Mouse (Mus musculus) hindbrain, postnatal 0 days (tissue): Measurements from ENCODE around the gene Cd27. TPM values are rescaled to one million over a fixed set of nuclear protein-coding genes. Genes with fewer than 3 reads are reported as not detected.

Experiments used
- ATAC-seq: fragments of 200-750 bp; cut with Nextera tagmentation; 2 replicates; pipeline ENCODE4 v1.8.0; 2017; ENCODE audit warnings: mild to moderate bottlenecking, moderate TSS enrichment, moderate library complexity
- DNase-seq: peaks from one replicate; pipeline ENCODE4 v3.0.0-alpha.2; 2015; ENCODE audit warnings: low spot score
- H3K27ac ChIP-seq: fragments of 300-500 bp; sonication (generic); 2 replicates; pipeline ENCODE4 v1.5.1; 2014; ENCODE audit warnings: mild to moderate bottlenecking
- H3K27me3 ChIP-seq: fragments of 300-500 bp; sonication (generic); 2 replicates; pipeline ENCODE4 v1.6.1; 2014; ENCODE audit warnings: low read length, mixed read lengths; ENCODE audit not compliant: insufficient read depth
- H3K36me3 ChIP-seq: fragments of 300-500 bp; sonication (generic); 2 replicates; pipeline ENCODE4 v1.6.1; 2014; ENCODE audit warnings: low read length, mixed read lengths; ENCODE audit not compliant: insufficient read depth
- H3K4me1 ChIP-seq: fragments of 300-500 bp; sonication (generic); 2 replicates; pipeline ENCODE4 v1.6.1; 2014; ENCODE audit warnings: antibody characterized with exemption, low read length, mixed read lengths; ENCODE audit not compliant: insufficient read depth
- H3K4me2 ChIP-seq: fragments of 300-500 bp; sonication (generic); 2 replicates; pipeline ENCODE4 v1.6.1; 2014; ENCODE audit warnings: low read depth, mild to moderate bottlenecking, low read length, moderate library complexity, mixed read lengths
- H3K4me3 ChIP-seq: fragments of 300-500 bp; sonication (generic); 2 replicates; pipeline ENCODE4 v1.5.1; 2014; ENCODE audit warnings: low read length
- H3K9ac ChIP-seq: fragments of 300-500 bp; sonication (generic); replicated peaks from 2 replicates; pipeline ENCODE4 v1.6.1; 2014; ENCODE audit warnings: mild to moderate bottlenecking, low read length, moderate library complexity, mixed read lengths
- H3K9me3 ChIP-seq: fragments of 300-500 bp; sonication (generic); 2 replicates; pipeline ENCODE4 v1.6.1; 2016; ENCODE audit warnings: low read length, mixed read lengths
- CTCF ChIP-seq: IDR thresholded peaks from 2 replicates; pipeline ENCODE4 v1.5.1; 2016; ENCODE audit warnings: antibody characterized with exemption, control low read depth, low read depth
- WGBS: fragments of 180-500 bp; shearing (Covaris S2); extraction: QIAGEN DNeasy Blood & Tissue Kit; methylation state at CpG from one replicate; pipeline ENCODE4 v1.1.7; 2014; 5-methylcytosine and 5-hydroxymethylcytosine counted together
- polyA plus RNA-seq: library from polyadenylated mRNA; unstranded; fragments of >200 nt; fragmentation: Nextera tagmentation; extraction: Ambion mirVana; gene quantifications from 2 replicates; pipeline ENCODE4 v1.2.1, GENCODE M21; 2015
- total RNA-seq: library from RNA; depleted of rRNA; stranded (reverse); fragments of >200 nt; gene quantifications from 2 replicates; pipeline ENCODE4 v1.2.3, GENCODE M21; 2014

Gene Cd27
- total and polyA plus RNA-seq, 2 experiments from 2014 or later = 0.29 TPM; not detected in 1

GRCm38 (mm10) chr6:125252285-125252684, 15.5 kb upstream of the Cd27 start:
- Histone ChIP-seq H3K9me3 (no peaks in the 10 kb centered on the region), H3K4me2 (no peak overlapping the region), H3K27ac (no peak overlapping the region), H3K4me3 (no peak overlapping the region), H3K9ac (no peak overlapping the region), H3K36me3 (no peaks in the 10 kb centered on the region), H3K4me1 (no peaks in the 10 kb centered on the region), H3K27me3 (no peaks in the 10 kb centered on the region)
- ATAC-seq (no peak), DNase-seq (no peak)
- no peak for TF ChIP-seq CTCF
- 81% methylated on average over 3 of the region's 3 CpGs for WGBS

- WGBS = 52% methylated on average over 1 of the region's 1 CpGs
- no peak for TF ChIP-seq CTCF
- Histone ChIP-seq H3K27me3 (no peaks in the 10 kb centered on the region), H3K4me3 (no peak overlapping the region), H3K4me2 (no peak overlapping the region), H3K4me1 (no peaks in the 10 kb centered on the region), H3K36me3 (no peaks in the 10 kb centered on the region), H3K9me3 (no peaks in the 10 kb centered on the region), H3K27ac (no peak overlapping the region), H3K9ac (no peak overlapping the region)
- ATAC-seq = no peak
- no peak for DNase-seq
These were observed 7.7 kb upstream of the Cd27 start for GRCm38 (mm10) chr6:125244551-125244950.

- WGBS = 90% methylated on average over 8 of the region's 8 CpGs
These were observed 4.8 kb upstream of the Cd27 start for GRCm38 (mm10) chr6:125241566-125241965.

GRCm38 (mm10) chr6:125240617-125241016, 3.8 kb upstream of the Cd27 start:
- H3K4me2 ChIP-seq = no peak overlapping the region
- 81% methylated on average over 5 of the region's 5 CpGs for WGBS
- H3K9ac ChIP-seq = no peak overlapping the region
- DNase-seq (no peak), ATAC-seq (no peak)
- H3K4me3 ChIP-seq = no peak overlapping the region
- no peak overlapping the region for H3K27ac ChIP-seq
- no peaks in the 10 kb centered on the region for H3K27me3 ChIP-seq
- H3K9me3 ChIP-seq = no peaks in the 10 kb centered on the region
- TF ChIP-seq CTCF = no peak
- H3K36me3 ChIP-seq = no peaks in the 10 kb centered on the region
- no peaks in the 10 kb centered on the region for H3K4me1 ChIP-seq

More at GRCm38 (mm10) chr6:125241566-125241965, 4.8 kb upstream of the Cd27 start:
- TF ChIP-seq CTCF = no peak
- Histone ChIP-seq H3K27ac (no peak overlapping the region), H3K9ac (no peak overlapping the region), H3K4me1 (no peaks in the 10 kb centered on the region), H3K4me3 (no peak overlapping the region), H3K27me3 (no peaks in the 10 kb centered on the region), H3K9me3 (no peaks in the 10 kb centered on the region), H3K36me3 (no peaks in the 10 kb centered on the region), H3K4me2 (no peak overlapping the region)
- no peak for ATAC-seq
- DNase-seq = no peak

- ATAC-seq (no peak), DNase-seq (no peak)
- no peak overlapping the region for H3K27ac ChIP-seq
- TF ChIP-seq CTCF = no peak
- no peak overlapping the region for H3K4me2 ChIP-seq
- no peak overlapping the region for H3K9ac ChIP-seq
- no peaks in the 10 kb centered on the region for H3K4me1 ChIP-seq
- H3K9me3 ChIP-seq = no peaks in the 10 kb centered on the region
- H3K4me3 ChIP-seq = no peak overlapping the region
- H3K36me3 ChIP-seq = no peaks in the 10 kb centered on the region
- H3K27me3 ChIP-seq = no peaks in the 10 kb centered on the region
- 93% methylated on average over 5 of the region's 5 CpGs for WGBS
These were observed 2.7 kb upstream of the Cd27 start for GRCm38 (mm10) chr6:125239547-125239946.

GRCm38 (mm10) chr6:125238396-125238795, 1.6 kb upstream of the Cd27 start:
- Histone ChIP-seq H3K4me1 (no peaks in the 10 kb centered on the region), H3K27ac (no peak overlapping the region), H3K27me3 (no peaks in the 10 kb centered on the region), H3K9me3 (no peaks in the 10 kb centered on the region), H3K9ac (no peak overlapping the region), H3K36me3 (no peaks in the 10 kb centered on the region), H3K4me3 (no peak overlapping the region), H3K4me2 (no peak overlapping the region)
- 78% methylated on average over 6 of the region's 6 CpGs for WGBS
- DNase-seq = no peak
- no peak for ATAC-seq
- no peak for TF ChIP-seq CTCF

- H3K4me2 ChIP-seq = no peak overlapping the region
- ATAC-seq (no peak), DNase-seq (no peak)
- no peak for TF ChIP-seq CTCF
- WGBS = 83% methylated on average over 4 of the region's 4 CpGs
- no peaks in the 10 kb centered on the region for H3K9me3 ChIP-seq
- H3K9ac ChIP-seq = no peak overlapping the region
- H3K4me3 ChIP-seq = no peak overlapping the region
- H3K27ac ChIP-seq = no peak overlapping the region
- no peaks in the 10 kb centered on the region for H3K36me3 ChIP-seq
- H3K27me3 ChIP-seq = no peaks in the 10 kb centered on the region
- H3K4me1 ChIP-seq = peaks cover 1% of the 10 kb centered on the region; the same call in 1 of the 2 replicates
These were observed 611 bp upstream of the Cd27 start for GRCm38 (mm10) chr6:125237421-125237820.
